Mouse (Mus musculus) cerebellum, adult 2 months (tissue): ENCODE data around the gene Rexo4.

Experiments used
- CTCF ChIP-seq: fragments of 200-500 bp; IDR thresholded peaks from 2 replicates; pipeline ENCODE4 v1.5.1; 2011; ENCODE audit warnings: low read depth, mild to moderate bottlenecking, control low read depth, low read length, moderate library complexity, borderline replicate concordance; ENCODE audit not compliant: insufficient read depth
- POLR2A ChIP-seq: fragments of 200-500 bp; IDR thresholded peaks from 2 replicates; pipeline ENCODE4 v1.6.1; 2011; ENCODE audit warnings: low read length, control low read depth, borderline replicate concordance; ENCODE audit not compliant: insufficient read depth

DNA sequence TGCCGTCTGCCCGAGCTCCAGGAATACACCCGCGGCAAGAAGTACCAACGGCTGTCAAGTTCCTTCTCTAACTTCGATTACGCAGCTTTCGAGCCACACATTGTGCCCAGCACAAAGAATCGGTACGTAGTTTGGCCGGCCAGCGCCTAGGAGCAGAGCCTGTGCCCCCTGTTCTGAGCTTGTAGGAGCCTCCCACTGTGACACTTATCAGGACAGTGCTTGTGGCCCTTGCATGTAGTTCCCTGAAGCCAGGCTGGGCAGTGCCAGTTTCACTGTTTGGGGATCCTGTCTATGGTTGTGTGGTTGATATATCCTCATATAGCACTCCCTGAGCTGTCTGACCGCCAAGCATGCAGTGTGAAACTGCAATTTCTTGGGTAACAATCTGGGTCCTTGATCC, 47.4 kb downstream of the Rexo4 start:
- TF ChIP-seq CTCF (no peak), POLR2A (no peak)
